Mouse (Mus musculus): Measurements from ENCODE around the gene Inka1.
"Not testable (repeated sequence)": the region's sequence is repeated elsewhere in the genome, so short reads cannot be mapped to it uniquely, and the experiment has no call there.

The Inka1 gene

GRCm38 (mm10) chr9:107985131-107986119 is at the start of gene Inka1:
Gene Inka1, minus strand, starts transcription at chr9:107985879.
- DNase-seq, result peak; percentile 89

- no peak for DNase-seq
Measured at GRCm38 (mm10) chr9:108032126-108032525, 46.4 kb upstream of the Inka1 start.

DNA sequence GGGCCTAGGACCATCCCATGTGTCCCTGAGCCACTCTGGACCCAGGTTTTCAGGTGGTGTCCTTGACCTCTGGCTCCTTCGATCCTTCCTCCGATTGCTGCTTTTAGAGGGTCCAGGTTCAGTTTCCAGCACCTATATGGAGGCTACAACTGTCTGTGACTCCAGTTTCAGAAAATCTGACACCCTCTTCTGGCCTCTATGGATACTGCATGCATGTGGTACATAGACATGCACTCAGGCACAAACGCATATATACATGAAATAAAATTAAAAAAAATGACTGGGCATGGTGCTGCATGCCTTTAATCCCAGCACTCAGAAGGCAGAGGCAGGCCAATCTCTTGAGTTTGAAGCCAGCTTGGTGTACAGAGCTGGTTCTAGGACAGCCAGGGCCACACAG is 42.2 kb upstream of the Inka1 start:
- DNase-seq, result no peak

GRCm38 (mm10) chr9:108026584-108026983 is 40.9 kb upstream of the Inka1 start:
- no peak for DNase-seq

DNA sequence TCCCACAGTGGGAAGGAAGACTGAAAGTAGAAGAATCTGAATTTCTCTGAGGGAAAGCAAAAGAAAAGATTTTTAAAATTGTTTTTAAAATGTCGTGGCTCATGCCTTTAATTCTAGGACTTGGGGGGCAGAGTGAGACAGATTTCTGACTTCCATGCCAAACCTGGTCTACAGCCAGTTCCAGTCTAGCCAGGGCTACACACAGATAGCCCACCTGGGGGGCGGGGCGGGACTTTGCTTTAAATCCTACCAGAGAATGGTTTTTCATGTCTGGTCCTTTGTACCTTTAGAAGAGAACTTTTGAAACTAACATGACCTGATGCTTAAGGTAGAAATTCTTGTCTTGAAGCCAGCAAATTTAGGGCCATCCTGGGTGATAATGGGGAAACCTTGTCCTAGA is 37.5 kb upstream of the Inka1 start:
- DNase-seq, result no peak

DNA sequence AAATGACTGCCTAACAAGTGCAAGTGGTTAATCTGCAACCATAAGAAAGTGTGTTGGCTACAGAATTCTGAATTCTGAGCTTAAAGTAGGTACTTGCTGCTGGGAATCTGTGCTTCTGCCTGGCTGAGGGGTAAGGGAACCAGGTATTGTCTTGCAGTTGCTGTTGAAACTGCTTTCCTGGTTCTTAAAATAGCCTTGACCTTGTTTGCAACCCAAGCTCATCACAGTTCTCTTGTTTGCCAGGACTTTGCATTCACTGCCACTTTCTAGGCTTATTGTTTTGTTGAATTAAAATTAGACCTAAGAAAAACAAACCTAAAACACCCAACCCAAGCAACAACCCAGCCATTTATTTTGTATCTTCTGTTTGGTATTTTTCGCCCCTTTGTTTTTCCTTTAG is 35.1 kb upstream of the Inka1 start:
- DNase-seq, result no peak

GRCm38 (mm10) chr9:108017127-108017526 is 31.4 kb upstream of the Inka1 start:
- no peak for DNase-seq

DNA sequence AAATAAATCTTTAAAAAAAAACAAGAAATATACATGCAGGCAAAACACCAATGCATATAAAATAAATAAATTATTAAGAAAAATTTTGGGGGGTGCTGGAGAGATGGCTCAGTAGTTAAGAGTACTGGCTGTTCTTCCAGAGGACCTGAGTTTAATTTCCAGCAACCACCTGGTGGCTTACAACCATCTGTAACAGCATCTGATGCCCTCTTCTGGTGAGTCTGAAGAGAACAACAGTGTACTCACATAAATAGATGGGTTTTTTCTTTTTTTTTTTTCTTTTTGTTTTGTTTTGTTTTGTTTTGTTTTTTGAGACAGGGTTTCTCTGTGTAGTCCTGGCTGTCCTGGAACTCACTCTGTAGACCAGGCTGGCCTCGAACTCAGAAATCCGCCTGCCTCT is 27.9 kb upstream of the Inka1 start:
- not testable (repeated sequence) for DNase-seq

DNA sequence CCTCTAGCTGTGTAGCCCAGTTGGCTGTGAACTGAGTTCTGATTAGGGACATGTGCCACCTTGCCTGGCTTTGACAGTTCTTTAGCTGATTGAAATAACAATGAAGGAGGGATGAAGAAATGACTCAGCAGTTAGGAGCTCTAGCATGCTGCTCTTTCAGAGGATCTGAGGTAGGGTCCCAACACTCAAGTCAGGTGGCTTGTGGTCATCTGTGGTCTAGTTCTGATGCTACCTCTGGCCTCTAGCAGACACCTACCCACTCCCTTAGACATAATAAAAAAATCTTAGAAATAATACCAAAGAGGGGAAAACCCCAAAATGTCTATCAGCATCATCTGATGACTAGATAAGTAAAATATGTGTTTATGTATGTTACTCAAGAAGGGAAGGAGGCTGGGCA is 24.7 kb upstream of the Inka1 start:
- no peak for DNase-seq

- no peak for DNase-seq
Measured at GRCm38 (mm10) chr9:108008041-108008440, 22.4 kb upstream of the Inka1 start.

GRCm38 (mm10) chr9:108003531-108003890 is 17.8 kb upstream of the Inka1 start:
- no peak for DNase-seq

GRCm38 (mm10) chr9:108002778-108003530 is 17.3 kb upstream of the Inka1 start:
- no peak for DNase-seq

DNA sequence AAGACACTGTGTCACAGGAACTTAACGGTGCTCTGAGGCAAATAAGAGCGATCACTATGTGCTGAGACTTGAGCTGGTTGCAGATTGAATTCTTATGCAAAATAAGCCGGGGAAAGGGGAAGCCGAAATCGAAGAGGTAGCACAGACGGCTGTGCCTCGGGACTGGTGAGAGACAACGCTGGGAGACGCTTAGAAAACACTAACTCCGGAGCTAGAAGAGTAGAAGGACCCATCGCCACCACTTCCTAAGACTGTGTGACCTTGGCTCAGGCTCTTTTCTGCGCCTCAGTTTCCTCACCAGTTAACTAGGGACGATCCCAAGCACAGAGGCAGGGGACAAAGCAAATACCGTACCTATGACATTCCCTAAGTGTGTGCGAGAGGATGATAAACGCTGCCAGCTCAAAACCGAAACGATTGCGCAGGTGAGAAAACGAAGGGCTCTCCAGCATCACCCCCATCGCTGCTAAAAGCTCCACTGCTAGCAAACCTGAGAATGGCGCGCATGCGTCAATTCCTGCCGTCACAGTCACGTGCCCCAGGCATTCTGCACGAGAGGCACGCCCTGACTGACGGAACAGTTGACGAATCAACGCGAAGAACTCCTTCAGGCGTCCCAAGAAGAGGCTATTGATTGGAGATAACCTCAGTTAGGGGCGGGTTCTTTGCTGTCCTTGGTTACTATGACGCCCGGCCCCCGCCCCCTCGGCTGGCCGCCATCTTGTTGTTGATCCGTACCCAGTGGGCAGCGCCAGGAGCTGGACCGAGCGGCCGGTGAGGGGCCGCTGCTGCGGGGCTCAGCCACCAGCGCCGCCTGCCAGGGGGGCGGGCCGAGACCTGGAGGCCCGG is 16.5 kb upstream of the Inka1 start, which contains the start of gene Ip6k1:
Gene Ip6k1 (plus strand): TSS at position 580 of the 849 bp plus-strand sequence.
- DNase-seq, result peak; percentile 100

DNA sequence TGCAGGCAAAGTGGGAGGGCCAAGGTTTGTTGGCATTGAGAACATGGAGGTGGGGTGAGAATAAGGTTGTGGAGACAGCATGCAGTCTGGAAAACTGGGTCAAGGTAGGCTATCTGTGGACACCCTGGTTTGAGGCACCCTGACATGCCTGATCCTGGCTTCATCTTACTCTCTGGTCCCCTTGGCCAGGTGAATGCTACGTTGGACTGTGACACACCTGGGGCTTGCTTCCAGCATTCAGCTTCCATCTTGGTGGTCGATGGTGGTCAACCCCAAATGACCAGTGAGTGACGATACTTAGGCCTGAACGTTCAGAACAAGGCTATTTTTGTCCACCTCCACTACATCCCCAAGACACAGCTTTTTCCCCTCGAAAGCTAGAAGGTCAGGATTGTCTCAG is 10.4 kb upstream of the Inka1 start, which contains the start of gene Gm20662:
Gene Gm20662 (plus strand): TSS at position 301 of the 400 bp plus-strand sequence.
- no peak for DNase-seq

- DNase-seq, result no peak
Measured at GRCm38 (mm10) chr9:107995513-107995912, 9.8 kb upstream of the Inka1 start.

DNA sequence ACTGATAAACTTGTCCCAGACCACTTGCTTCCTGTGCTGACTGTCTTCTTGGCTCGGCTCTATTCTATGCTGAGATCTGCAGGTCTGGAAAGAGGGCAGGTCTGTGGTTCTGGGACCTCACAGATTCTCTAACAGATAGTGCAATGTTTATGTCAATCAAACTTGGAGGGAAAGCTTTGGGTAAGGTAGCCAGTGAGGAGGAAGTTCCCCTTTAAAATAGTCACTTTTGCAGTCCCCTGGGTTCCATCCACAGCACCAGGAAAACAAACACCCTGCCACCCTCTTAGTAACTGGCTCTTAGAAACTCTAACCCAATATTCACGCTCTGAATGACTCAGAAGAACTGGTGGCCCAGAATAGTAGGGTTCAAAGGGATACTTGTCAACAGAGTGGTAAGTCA is 8.8 kb upstream of the Inka1 start:
- no peak for DNase-seq

DNA sequence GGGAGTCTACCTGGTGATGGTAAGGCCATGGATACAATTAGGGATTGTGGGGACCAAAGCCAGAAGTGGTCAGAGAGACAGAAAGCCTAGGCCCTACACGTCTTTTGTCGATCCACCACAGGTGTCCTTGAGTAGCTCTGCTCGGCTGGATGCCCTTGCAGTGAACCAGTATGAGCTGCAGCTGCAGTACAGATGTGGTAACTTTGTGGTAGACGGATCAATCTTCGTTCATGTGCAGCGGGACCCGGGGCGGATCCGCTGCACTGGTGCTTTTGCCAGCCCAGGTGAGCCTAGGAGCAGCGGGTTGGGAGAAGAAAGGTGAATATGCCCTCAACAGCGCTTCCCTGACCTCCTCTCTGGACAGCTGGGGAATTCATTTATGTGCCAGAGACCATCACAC is 7.3 kb upstream of the Inka1 start:
- no peak for DNase-seq

- no peak for DNase-seq
Measured at GRCm38 (mm10) chr9:107992197-107992596, 6.5 kb upstream of the Inka1 start, which contains the start of gene Cdhr4. Gene Cdhr4, plus strand, starts transcription at chr9:107992497.

GRCm38 (mm10) chr9:107987950-107988349 is 2.3 kb upstream of the Inka1 start:
- no peak for DNase-seq

DNA sequence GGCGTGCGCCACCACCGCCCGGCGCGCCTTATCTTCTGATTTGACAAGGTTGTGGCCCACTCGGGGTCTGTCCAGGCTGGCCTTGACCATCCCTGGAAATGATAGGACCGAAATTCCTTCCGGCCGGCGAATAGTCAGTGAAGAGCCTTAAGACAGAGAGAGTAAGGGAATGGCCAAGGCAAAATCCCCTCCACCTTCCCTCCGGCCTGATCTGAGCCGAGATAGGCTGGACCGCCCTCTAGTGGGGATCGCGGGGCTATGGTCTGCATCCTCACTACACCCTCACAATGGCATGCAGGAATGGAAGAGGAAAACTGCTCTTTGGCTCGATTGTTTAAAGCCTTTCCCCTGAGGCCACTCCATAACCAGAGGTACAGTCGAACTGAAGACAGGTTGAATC is 697 bp upstream of the Inka1 start:
- DNase-seq, result peak; percentile 77

- no peak for DNase-seq
Measured at GRCm38 (mm10) chr9:107984754-107985055, 974 bp downstream of the Inka1 start.

GRCm38 (mm10) chr9:107984052-107984753 is 1.5 kb downstream of the Inka1 start:
- no peak for DNase-seq
